Mouse (Mus musculus): ENCODE results near the gene Gabra4. TPM values are rescaled to one million over a fixed set of nuclear protein-coding genes. Genes with fewer than 3 reads are reported as not detected.
A peak's percentile ranks its signal among the peaks of the same experiment; 100 is the strongest.

The Gabra4 gene
- 2.4 TPM in 2 replicates for polyA plus RNA-seq (2016; fragmentation: Nextera tagmentation; extraction: Ambion mirVana)

- Histone ChIP-seq H3K4me1 (peaks cover 10% of the 10 kb centered on the region; the same call in 1 of the 2 replicates), H3K9ac (peak within 1 kb of the TSS; percentile 42; the same call in 1 of the 2 replicates), H3K9me3 (replicated peaks) (no peaks in the 10 kb centered on the region), H3K27ac (no peak within 1 kb of the TSS), H3K4me3 (peak within 1 kb of the TSS; percentile 57), H3K36me3 (no peaks in the 10 kb centered on the region), H3K27me3 (peaks cover 40% of the 10 kb centered on the region), H3K4me2 (replicated peaks) (peak within 1 kb of the TSS; percentile 97)
- 1% methylated on average over 15 of the region's 15 CpGs for WGBS
- peak; percentile 61 for ATAC-seq (ENCODE audit: low FRiP score)
These were observed at the start of gene Gabra4 for GRCm38 (mm10) chr5:71658115-71658497. TSS of gene Gabra4 (minus strand) at chr5:71658308.

DNA sequence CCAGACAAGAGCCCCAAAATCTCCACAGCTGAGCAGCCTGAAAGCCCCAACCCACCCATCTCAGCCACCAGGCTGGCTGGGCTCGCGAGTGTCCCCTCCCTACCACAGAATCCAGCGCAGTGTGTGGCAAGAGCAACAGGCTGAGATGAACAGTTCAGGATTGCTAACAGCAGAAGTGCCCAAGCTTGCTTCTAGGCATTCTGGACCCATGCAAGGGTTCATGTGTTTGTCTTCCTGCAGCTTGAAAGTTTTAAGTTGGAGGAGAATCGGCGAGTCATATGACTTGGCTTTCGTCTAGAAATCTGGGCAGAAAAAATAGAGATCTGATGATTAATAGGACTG, 43.1 kb upstream of the Gabra4 start:
- H3K4me1 ChIP-seq, result peaks cover 5% of the 10 kb centered on the region; the same call in 1 of the 2 replicates
- peaks cover 3% of the 10 kb centered on the region; the same call in 1 of the 2 replicates for H3K27me3 ChIP-seq
- H3K4me2 ChIP-seq (replicated peaks), result peak overlapping the region; percentile 91
- WGBS, result 2% methylated on average over 6 of the region's 6 CpGs
- no peak overlapping the region for H3K27ac ChIP-seq
- H3K9me3 ChIP-seq (replicated peaks), result no peaks in the 10 kb centered on the region
- peak overlapping the region; percentile 46 for H3K9ac ChIP-seq
- no peaks in the 10 kb centered on the region for H3K36me3 ChIP-seq
- ATAC-seq (ENCODE audit: low FRiP score), result no peak
- peak overlapping the region; percentile 54 for H3K4me3 ChIP-seq

- H3K36me3 ChIP-seq, result no peaks in the 10 kb centered on the region
- under 1% methylated on average over 45 of the region's 46 CpGs for WGBS
- no peaks in the 10 kb centered on the region for H3K9me3 ChIP-seq (replicated peaks)
- peak overlapping the region; percentile 54 for H3K4me3 ChIP-seq
- H3K4me2 ChIP-seq (replicated peaks), result peak overlapping the region; percentile 91
- peaks cover 5% of the 10 kb centered on the region; the same call in 1 of the 2 replicates for H3K4me1 ChIP-seq
- peaks cover 3% of the 10 kb centered on the region; the same call in 1 of the 2 replicates for H3K27me3 ChIP-seq
- H3K9ac ChIP-seq, result peak overlapping the region; percentile 46
- no peak overlapping the region for H3K27ac ChIP-seq
- peak; percentile 95 for ATAC-seq (ENCODE audit: low FRiP score)
These were observed 42.6 kb upstream of the Gabra4 start for GRCm38 (mm10) chr5:71700468-71701272.

- peak overlapping the region; percentile 54 for H3K4me3 ChIP-seq
- H3K27me3 ChIP-seq, result peaks cover 3% of the 10 kb centered on the region; the same call in 1 of the 2 replicates
- no peaks in the 10 kb centered on the region for H3K9me3 ChIP-seq (replicated peaks)
- H3K4me2 ChIP-seq (replicated peaks), result peak overlapping the region; percentile 91
- 0 out of 2 replicates have a peak, but pooled peaks have one; percentile 17 for ATAC-seq (ENCODE audit: low FRiP score)
- 0 out of 2 replicates have a peak overlapping the region, but pooled peaks have one; percentile 46 for H3K9ac ChIP-seq
- H3K36me3 ChIP-seq, result no peaks in the 10 kb centered on the region
- under 1% methylated on average over 19 of the region's 19 CpGs for WGBS
- H3K27ac ChIP-seq, result no peak overlapping the region
- H3K4me1 ChIP-seq, result peaks cover 5% of the 10 kb centered on the region; the same call in 1 of the 2 replicates
These were observed 41.8 kb upstream of the Gabra4 start for GRCm38 (mm10) chr5:71699696-71700467.

DNA sequence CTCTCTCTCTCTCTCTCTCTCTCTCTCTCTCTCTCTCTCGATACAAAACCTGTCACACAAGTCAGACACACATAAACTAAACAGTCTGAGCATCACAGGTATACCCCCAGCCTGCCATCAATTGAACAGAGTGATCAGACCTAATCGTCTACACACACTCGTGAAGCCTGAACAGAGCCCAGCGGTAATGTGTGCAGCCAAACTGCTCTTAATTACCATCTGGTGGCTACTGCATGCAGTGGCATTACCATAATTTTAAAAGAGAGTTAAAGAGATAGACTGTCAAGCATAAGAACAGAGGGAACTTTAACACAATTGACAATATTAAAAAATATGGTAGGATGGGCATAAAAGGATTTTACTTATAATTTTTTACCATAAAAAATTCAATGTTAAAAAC, 7.5 kb upstream of the Gabra4 start:
- 54% methylated on average over 4 of the region's 4 CpGs for WGBS
- no peaks in the 10 kb centered on the region for H3K27me3 ChIP-seq
- no peak overlapping the region for H3K9ac ChIP-seq
- H3K27ac ChIP-seq, result no peak overlapping the region
- no peak overlapping the region for H3K4me3 ChIP-seq
- no peaks in the 10 kb centered on the region for H3K4me1 ChIP-seq
- no peaks in the 10 kb centered on the region for H3K36me3 ChIP-seq
- H3K4me2 ChIP-seq (replicated peaks), result no peak overlapping the region
- ATAC-seq (ENCODE audit: low FRiP score), result no peak
- H3K9me3 ChIP-seq (replicated peaks), result no peaks in the 10 kb centered on the region

DNA sequence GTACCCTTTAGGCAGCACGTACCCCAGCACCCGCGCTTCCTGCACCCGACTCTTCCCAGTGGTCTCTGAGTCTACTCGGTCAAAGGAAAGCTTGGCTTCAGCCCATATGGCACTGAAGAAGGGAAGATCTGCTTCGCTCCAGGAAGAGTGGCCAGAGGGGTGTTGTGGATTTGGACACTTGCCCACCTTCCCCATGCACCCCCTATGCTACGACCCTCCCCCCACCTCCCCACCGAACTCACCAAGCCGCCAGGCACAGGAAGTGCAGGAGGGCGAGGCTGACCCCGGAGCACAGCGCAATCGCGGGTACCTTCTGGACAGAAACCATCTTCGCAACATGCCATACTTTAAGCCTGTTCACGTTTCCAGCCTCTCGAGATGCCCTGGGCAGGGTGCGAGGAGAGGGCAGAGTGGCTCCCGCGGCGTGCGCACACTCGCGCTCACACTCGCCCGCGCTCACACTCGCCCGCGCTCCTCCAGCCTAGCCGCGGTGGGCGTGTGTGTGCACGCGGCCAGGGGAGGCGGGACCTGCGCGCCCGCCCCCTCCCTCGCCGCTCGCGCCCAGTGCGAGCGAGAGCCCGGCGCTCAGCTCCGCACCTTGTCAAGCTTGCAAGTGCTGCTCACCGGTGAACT, 510 bp downstream of the Gabra4 start, which contains the start of gene Gabrb1:
Gabrb1 (plus strand) TSS at position 632 of the 633 bp plus-strand sequence.
- Histone ChIP-seq H3K27me3 (peaks cover 40% of the 10 kb centered on the region), H3K9me3 (replicated peaks) (no peaks in the 10 kb centered on the region), H3K9ac (peak within 1 kb of the TSS; percentile 42; the same call in 1 of the 2 replicates), H3K36me3 (no peaks in the 10 kb centered on the region), H3K4me1 (peaks cover 10% of the 10 kb centered on the region; the same call in 1 of the 2 replicates), H3K27ac (no peak within 1 kb of the TSS), H3K4me2 (replicated peaks) (peak within 1 kb of the TSS; percentile 97), H3K4me3 (peak within 1 kb of the TSS; percentile 57)
- under 1% methylated on average over 44 of the region's 49 CpGs for WGBS
- ATAC-seq (ENCODE audit: low FRiP score), result peak; percentile 93

DNA sequence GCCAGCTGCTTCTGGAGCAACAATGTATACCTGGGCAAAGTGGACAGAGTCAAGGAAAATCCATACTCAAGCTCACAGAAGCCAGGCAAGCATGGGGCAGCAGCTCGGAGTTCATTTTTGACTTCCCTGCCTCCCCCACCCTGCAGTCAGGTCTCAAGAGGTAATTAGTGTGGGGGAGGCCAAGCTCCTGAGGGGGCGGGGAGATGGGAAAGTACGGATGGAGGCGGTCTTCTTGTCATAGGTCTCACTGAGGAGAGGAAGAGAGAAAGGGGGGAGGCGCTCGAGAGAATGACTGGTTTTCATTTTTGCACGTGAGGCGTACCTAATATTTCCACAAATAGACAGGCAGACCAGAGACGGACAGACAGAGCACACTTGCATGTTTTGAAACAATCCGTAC, 1.3 kb downstream of the Gabra4 start:
- no peaks in the 10 kb centered on the region for H3K36me3 ChIP-seq
- H3K27me3 ChIP-seq, result peaks cover 40% of the 10 kb centered on the region
- no peaks in the 10 kb centered on the region for H3K9me3 ChIP-seq (replicated peaks)
- peak overlapping the region; percentile 97 for H3K4me2 ChIP-seq (replicated peaks)
- H3K27ac ChIP-seq, result no peak overlapping the region
- WGBS, result 10% methylated on average over 10 of the region's 10 CpGs
- ATAC-seq (ENCODE audit: low FRiP score), result no peak
- H3K9ac ChIP-seq, result no peak overlapping the region
- H3K4me1 ChIP-seq, result peaks cover 10% of the 10 kb centered on the region; the same call in 1 of the 2 replicates
- H3K4me3 ChIP-seq, result peak overlapping the region; percentile 57

DNA sequence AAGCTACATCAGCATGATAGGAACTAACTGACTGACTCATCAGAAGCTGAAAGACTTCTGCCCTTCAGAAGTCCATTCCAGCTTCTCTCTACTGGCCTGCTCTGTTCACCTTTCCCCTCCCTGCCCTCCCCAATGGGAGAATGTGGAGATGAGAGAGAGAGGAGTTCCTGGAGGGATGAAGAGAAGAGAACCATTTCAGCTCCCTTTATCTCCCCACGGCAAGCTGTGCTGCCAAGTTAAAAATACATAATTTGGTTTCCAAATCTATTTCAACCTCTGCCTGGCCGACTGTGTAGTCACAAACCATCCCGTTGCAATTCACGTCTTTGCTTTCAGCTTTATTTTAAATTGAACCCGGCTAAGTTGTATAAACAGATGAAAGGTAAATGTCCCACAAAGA, 4.1 kb downstream of the Gabra4 start:
- no peaks in the 10 kb centered on the region for H3K9me3 ChIP-seq (replicated peaks)
- no peak overlapping the region for H3K27ac ChIP-seq
- 88% methylated on average over 5 of the region's 5 CpGs for WGBS
- no peak for ATAC-seq (ENCODE audit: low FRiP score)
- no peak overlapping the region for H3K4me2 ChIP-seq (replicated peaks)
- no peak overlapping the region for H3K9ac ChIP-seq
- peaks cover 10% of the 10 kb centered on the region; the same call in 1 of the 2 replicates for H3K4me1 ChIP-seq
- H3K36me3 ChIP-seq, result no peaks in the 10 kb centered on the region
- peaks cover 33% of the 10 kb centered on the region for H3K27me3 ChIP-seq
- no peak overlapping the region for H3K4me3 ChIP-seq

DNA sequence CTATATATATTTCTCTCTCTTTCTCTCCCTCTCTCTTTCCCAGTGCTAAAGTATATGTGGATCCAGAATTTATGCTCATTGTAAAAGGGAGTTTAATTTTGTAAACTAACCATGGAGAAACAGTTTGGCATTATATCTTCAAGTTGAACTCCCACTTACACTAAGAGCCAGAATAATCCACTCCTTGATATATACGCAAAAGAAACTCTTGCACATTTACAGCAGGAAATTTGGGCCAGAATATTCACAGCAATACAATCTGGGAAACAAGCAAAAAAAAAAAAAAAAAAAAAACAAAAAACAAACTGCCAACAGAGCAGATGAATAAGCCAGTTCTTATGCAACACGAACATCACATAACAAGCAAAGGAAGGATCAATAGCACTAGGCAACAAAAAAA, 10.0 kb downstream of the Gabra4 start:
- no peak overlapping the region for H3K4me2 ChIP-seq (replicated peaks)
- H3K27ac ChIP-seq, result no peak overlapping the region
- ATAC-seq (ENCODE audit: low FRiP score), result no peak
- no peaks in the 10 kb centered on the region for H3K9me3 ChIP-seq (replicated peaks)
- H3K4me1 ChIP-seq, result no peaks in the 10 kb centered on the region
- no peak overlapping the region for H3K9ac ChIP-seq
- WGBS, result 79% methylated on average over 2 of the region's 2 CpGs
- H3K27me3 ChIP-seq, result no peaks in the 10 kb centered on the region
- no peaks in the 10 kb centered on the region for H3K36me3 ChIP-seq
- H3K4me3 ChIP-seq, result no peak overlapping the region

DNA sequence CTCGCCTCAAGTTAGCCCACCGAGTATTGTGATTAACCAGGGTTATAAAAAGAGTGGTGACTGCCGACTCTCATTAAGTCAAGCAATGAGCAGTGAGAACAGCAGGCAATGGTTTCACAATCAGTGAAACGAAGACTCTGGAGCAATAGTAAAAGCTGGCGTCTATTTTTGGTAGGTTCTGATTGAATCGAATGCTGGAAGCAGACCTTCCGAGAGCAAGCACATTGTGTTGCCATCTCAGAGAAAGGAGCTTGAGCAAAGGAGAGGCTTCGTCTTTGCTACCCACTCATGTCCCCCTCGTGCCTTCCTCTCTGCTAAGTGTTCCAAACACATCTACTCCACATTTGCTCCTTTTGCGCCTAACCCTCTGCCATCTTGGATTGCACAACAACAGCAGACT, 18.3 kb downstream of the Gabra4 start:
- H3K27me3 ChIP-seq, result no peaks in the 10 kb centered on the region
- no peaks in the 10 kb centered on the region for H3K9me3 ChIP-seq (replicated peaks)
- no peak overlapping the region for H3K4me2 ChIP-seq (replicated peaks)
- H3K27ac ChIP-seq, result no peak overlapping the region
- ATAC-seq (ENCODE audit: low FRiP score), result no peak
- H3K4me1 ChIP-seq, result no peaks in the 10 kb centered on the region
- 88% methylated on average over 10 of the region's 10 CpGs for WGBS
- no peak overlapping the region for H3K9ac ChIP-seq
- H3K36me3 ChIP-seq, result no peaks in the 10 kb centered on the region
- no peak overlapping the region for H3K4me3 ChIP-seq

DNA sequence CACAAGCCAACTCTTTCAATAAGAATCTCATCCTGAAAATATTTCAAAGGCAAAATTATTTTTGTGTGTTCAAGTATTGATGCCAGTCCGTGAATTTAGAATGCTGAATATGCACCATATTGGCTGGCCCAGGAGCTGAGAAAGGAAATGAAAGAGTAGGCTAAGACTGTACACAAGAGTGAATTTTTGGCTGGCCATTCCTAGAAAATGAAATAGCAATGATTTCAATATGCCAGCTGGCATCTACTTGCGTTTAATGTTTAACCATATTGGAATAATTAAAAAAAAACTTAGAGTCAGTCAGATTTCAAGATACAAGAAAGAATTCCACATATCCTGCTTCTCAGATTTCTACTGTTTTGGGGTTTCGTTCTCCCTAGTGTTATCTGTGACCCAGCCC, 30.3 kb downstream of the Gabra4 start:
- H3K4me1 ChIP-seq, result no peaks in the 10 kb centered on the region
- no peak overlapping the region for H3K4me2 ChIP-seq (replicated peaks)
- 89% methylated on average over 3 of the region's 3 CpGs for WGBS
- H3K27me3 ChIP-seq, result no peaks in the 10 kb centered on the region
- H3K36me3 ChIP-seq, result no peaks in the 10 kb centered on the region
- no peak overlapping the region for H3K27ac ChIP-seq
- no peaks in the 10 kb centered on the region for H3K9me3 ChIP-seq (replicated peaks)
- no peak for ATAC-seq (ENCODE audit: low FRiP score)
- H3K4me3 ChIP-seq, result no peak overlapping the region
- no peak overlapping the region for H3K9ac ChIP-seq

DNA sequence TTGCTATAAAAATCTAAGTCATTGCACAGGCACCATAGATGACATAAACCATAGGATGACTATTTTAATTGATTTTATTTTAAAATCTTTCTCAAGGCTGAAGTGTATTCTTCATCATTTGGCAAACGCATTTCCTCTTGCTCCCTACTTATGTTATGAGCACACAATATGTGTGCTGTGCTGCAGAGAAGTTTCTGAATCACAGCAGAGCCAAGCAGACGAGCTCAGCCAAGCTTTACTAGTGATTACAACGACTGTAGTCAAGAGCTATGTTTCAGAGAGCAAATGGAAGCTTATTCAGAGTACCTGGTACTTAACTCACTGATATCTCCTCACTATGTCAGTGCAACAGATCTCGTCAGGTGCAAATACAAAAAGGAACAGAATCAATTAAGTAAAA, 41.4 kb downstream of the Gabra4 start:
- no peak for ATAC-seq (ENCODE audit: low FRiP score)
- Histone ChIP-seq H3K36me3 (no peaks in the 10 kb centered on the region), H3K4me2 (replicated peaks) (no peak overlapping the region), H3K4me1 (no peaks in the 10 kb centered on the region), H3K27ac (no peak overlapping the region), H3K9ac (no peak overlapping the region), H3K4me3 (no peak overlapping the region), H3K9me3 (replicated peaks) (no peaks in the 10 kb centered on the region), H3K27me3 (no peaks in the 10 kb centered on the region)
- WGBS, result 78% methylated on average over 4 of the region's 4 CpGs
